Mouse (Mus musculus): ENCODE data around the gene Tfap4. TPM values are rescaled to one million over a fixed set of nuclear protein-coding genes. Genes with fewer than 3 reads are reported as not detected.
A peak's percentile ranks its signal among the peaks of the same experiment; 100 is the strongest.

Gene Tfap4
- total RNA-seq, 2 experiments from 2014 or later: 2.8 to 3.1 TPM

DNA sequence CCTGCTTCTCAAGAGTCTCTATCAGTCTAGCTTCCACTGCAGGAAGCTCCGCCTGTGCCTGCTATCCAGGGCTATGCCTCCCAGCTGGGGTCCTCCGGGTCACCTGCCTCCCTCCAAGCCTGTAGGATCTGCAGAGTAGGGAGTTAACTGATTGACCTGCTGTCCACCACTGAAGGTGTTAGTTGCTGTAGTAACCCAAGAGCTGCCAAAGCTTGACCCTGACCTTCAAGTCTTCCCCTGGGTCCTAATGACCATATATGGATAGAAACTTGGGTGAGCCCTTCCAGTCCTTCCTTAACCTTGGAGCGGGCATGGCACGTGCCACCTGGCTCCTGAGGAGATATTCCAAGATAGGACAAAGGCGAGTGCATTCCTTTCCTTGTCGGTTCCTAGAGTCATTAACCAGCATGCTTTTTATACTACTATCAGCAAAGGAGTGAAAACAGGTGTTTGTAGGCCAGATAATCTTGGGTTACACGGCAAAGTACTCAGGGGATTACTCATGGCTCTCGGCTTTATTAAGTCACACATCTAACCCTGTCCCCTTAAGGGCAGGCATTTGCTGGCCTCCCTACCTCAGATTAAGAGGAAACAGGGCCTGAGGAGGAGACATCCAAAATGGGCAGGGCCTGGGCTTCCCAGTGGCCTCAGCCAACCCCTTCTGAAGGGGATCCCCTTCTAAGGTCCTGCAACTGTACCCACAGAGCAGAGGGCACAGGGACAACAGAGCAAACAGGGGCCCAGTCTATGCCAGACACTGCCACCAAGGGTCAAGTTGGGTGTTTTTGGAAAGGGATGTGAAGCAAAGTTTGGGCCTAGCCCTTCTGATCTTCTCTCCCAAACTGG, 61.7 kb downstream of the Tfap4 start:
- intact Hi-C loops (cut with DNase I): no loop called here
- no peak for DNase-seq (ENCODE audit: low spot score in 2 of 2)

- DNase-seq (ENCODE audit: low spot score in 2 of 2): no peak
- intact Hi-C loops (cut with DNase I): no loop called here
Measured at GRCm38 (mm10) chr16:4496470-4496869, 63.2 kb downstream of the Tfap4 start.

DNA sequence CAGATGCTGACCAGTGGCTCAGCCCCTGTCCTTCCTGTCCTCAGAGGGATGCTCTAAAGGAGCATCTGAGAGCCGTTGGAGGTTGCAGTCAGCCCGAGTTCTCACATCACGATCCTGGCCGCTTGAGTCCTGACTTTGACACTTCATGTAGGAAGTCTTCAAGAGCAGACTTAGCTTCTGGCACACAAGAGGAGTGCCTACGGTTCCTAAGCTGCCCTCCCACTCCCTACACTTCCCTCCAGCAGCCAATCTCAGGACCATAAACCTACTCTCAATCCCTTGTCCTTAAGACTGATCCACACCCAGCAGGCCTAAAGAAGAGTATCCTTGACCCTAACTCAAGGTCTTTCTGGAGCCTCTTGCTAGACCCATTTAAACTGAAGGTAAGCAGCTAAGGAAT, 63.8 kb downstream of the Tfap4 start:
- intact Hi-C loops (cut with DNase I): no loop called here
- DNase-seq (ENCODE audit: low spot score in 2 of 2): peak in 1 of 2 experiments; percentile 30

Other genes with a start within 250 kb of the Tfap4 start
- gene Adcy9, start 139.4 kb downstream of the Tfap4 start, total RNA-seq (2021): 10 to 100 TPM; 50.1 to 57.1 TPM
- 10 to 100 TPM; 14.2 to 18.8 TPM for gene Srl, start 18.0 kb downstream of the Tfap4 start, total RNA-seq (2021)
- gene Glis2, start 34.9 kb upstream of the Tfap4 start, total RNA-seq (2021): 10 to 100 TPM; 16.3 to 18.0 TPM
- gene Pam16, start 65.1 kb upstream of the Tfap4 start, total RNA-seq (2021): 10 to 100 TPM; 81.6 to 82.8 TPM
- gene Vasn, start 80.1 kb upstream of the Tfap4 start, total RNA-seq (2021): 10 to 100 TPM in 1 of 2 experiments, 1 to 10 TPM in 1; 8.3 to 10.9 TPM
- gene Dnaja3, start 80.1 kb upstream of the Tfap4 start, total RNA-seq (2021): 10 to 100 TPM; 63.6 to 65.9 TPM
- 10 to 100 TPM; 81.1 to 93.9 TPM for gene Coro7, start 119.9 kb upstream of the Tfap4 start, total RNA-seq (2021)
- gene Nmral1, start 159.5 kb upstream of the Tfap4 start, total RNA-seq (2021): 1 to 10 TPM; 8.3 to 10.0 TPM
- gene Hmox2, start 166.5 kb upstream of the Tfap4 start, total RNA-seq (2021): 10 to 100 TPM; 73.2 to 76.1 TPM
- 100 to 1,000 TPM; 162 to 163 TPM for gene Cdip1, start 230.4 kb upstream of the Tfap4 start, total RNA-seq (2021)